Mouse (Mus musculus) heart, embryonic 10.5 days (tissue): ENCODE results near the gene Vmn2r8. TPM values are rescaled to one million over a fixed set of nuclear protein-coding genes. Genes with fewer than 3 reads are reported as not detected.
"Not testable (repeated sequence)": the region's sequence is repeated elsewhere in the genome, so short reads cannot be mapped to it uniquely, and the experiment has no call there.

ENCODE experiments used
- DNase-seq: peaks from one replicate; pipeline ENCODE4 v3.0.0-alpha.2; 2017; ENCODE audit warnings: low spot score
- H3K27ac ChIP-seq: fragments of 300-500 bp; sonication (generic); 2 replicates; pipeline ENCODE4 v1.5.1; 2016; ENCODE audit warnings: mild to moderate bottlenecking
- H3K27me3 ChIP-seq: fragments of 300-500 bp; sonication (generic); 2 replicates; pipeline ENCODE4 v1.6.1; 2016; ENCODE audit warnings: mild to moderate bottlenecking; ENCODE audit not compliant: poor library complexity, insufficient read depth, severe bottlenecking
- H3K36me3 ChIP-seq: fragments of 300-500 bp; sonication (generic); 2 replicates; pipeline ENCODE4 v1.6.1; 2016; ENCODE audit warnings: mild to moderate bottlenecking, moderate library complexity
- H3K4me1 ChIP-seq: fragments of 300-500 bp; sonication (generic); 2 replicates; pipeline ENCODE4 v1.6.1; 2016; ENCODE audit warnings: mild to moderate bottlenecking
- H3K4me3 ChIP-seq: fragments of 300-500 bp; sonication (generic); 2 replicates; pipeline ENCODE4 v1.5.1; 2016; ENCODE audit warnings: mild to moderate bottlenecking, moderate library complexity
- H3K9me3 ChIP-seq: fragments of 300-500 bp; sonication (generic); 2 replicates; pipeline ENCODE4 v1.6.1; 2016; ENCODE audit warnings: mild to moderate bottlenecking, moderate library complexity
- WGBS: fragments of 180-500 bp; shearing (Covaris S2); methylation state at CpG from one replicate; pipeline ENCODE4 v1.1.7; 2016; 5-methylcytosine and 5-hydroxymethylcytosine counted together
- polyA plus RNA-seq: library from polyadenylated mRNA; unstranded; fragments of >200 nt; fragmentation: Nextera tagmentation; extraction: Ambion mirVana; gene quantifications from 2 replicates; pipeline ENCODE4 v1.2.1, GENCODE M21; 2016

Vmn2r8 gene
- polyA plus RNA-seq, result not detected in 2 replicates

GRCm38 (mm10) chr5:108808750-108809149 lies at the start of gene Vmn2r8:
Gene Vmn2r8, minus strand, starts transcription at chr5:108808850.
- 62% methylated on average over 2 of the region's 2 CpGs for WGBS

DNA sequence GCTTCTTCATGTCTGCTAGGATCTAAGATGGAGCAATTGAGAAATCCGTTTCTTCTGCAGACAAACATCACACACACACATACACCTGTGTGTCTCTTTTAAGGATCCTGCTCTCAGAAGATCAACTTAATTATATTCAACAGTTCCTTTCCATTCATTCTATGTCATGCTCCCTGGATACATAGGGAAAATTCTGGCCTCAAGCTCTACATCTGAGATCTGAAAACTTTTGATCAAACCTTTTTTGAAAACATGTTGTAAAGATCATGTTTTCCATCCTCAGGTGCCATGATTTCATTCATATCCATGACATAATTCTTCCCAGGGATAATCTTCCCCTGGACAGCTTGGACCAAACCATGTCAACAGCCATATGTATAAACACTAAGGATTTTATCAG lies 43.9 kb upstream of the Vmn2r8 start, which contains the start of gene Vmn2r9:
Gene Vmn2r9 (minus strand): TSS at position 101 of the 400 bp plus-strand sequence.
- H3K36me3 ChIP-seq, DNase-seq, H3K4me3 ChIP-seq, H3K27ac ChIP-seq, H3K9me3 ChIP-seq, H3K27me3 ChIP-seq, H3K4me1 ChIP-seq: not testable (repeated sequence)
- WGBS, result 58% methylated on average over 1 of the region's 1 CpGs

More at GRCm38 (mm10) chr5:108808750-108809149, at the start of gene Vmn2r8:
- not testable (repeated sequence) for H3K9me3 ChIP-seq, H3K36me3 ChIP-seq, H3K4me3 ChIP-seq, DNase-seq, H3K27me3 ChIP-seq, H3K4me1 ChIP-seq, H3K27ac ChIP-seq

- 37% methylated on average over 1 of the region's 1 CpGs for WGBS
- no peak for DNase-seq
- Histone ChIP-seq H3K9me3 (no peaks in the 10 kb centered on the region), H3K4me3 (no peak overlapping the region), H3K4me1 (no peaks in the 10 kb centered on the region), H3K27me3 (no peaks in the 10 kb centered on the region), H3K36me3 (no peaks in the 10 kb centered on the region), H3K27ac (no peak overlapping the region)
Measured at GRCm38 (mm10) chr5:108849466-108849865, 40.8 kb upstream of the Vmn2r8 start.

GRCm38 (mm10) chr5:108836156-108836555 lies 27.5 kb upstream of the Vmn2r8 start:
- DNase-seq, result no peak

DNA sequence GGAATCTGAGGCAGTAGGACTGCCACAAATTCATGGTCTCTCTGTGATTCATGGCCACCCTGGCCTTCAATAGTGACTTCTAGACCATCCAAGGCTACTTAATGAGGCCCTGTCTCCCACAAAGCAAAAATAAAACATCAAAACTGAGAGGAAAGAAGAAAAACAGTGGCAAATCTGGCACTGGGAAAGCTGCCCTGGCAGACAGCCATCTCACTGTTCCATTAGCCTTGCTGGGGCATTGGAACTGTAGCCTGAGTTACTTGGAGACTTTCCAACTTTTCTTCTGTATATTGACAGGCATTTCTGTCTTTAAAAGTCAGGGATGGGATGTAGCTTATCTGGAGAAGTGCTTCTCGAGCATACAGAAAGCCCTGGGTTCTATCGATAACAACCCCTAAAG lies 14.6 kb upstream of the Vmn2r8 start:
- no peak for DNase-seq
- 77% methylated on average over 2 of the region's 2 CpGs for WGBS
- H3K9me3 ChIP-seq, result no peaks in the 10 kb centered on the region
- H3K36me3 ChIP-seq, result no peaks in the 10 kb centered on the region
- no peaks in the 10 kb centered on the region for H3K27me3 ChIP-seq
- no peak overlapping the region for H3K27ac ChIP-seq
- no peak overlapping the region for H3K4me3 ChIP-seq
- H3K4me1 ChIP-seq, result no peaks in the 10 kb centered on the region

More at GRCm38 (mm10) chr5:108836156-108836555, 27.5 kb upstream of the Vmn2r8 start:
- H3K9me3 ChIP-seq, result no peaks in the 10 kb centered on the region
- no peaks in the 10 kb centered on the region for H3K36me3 ChIP-seq
- no peak overlapping the region for H3K4me3 ChIP-seq
- H3K27me3 ChIP-seq, result no peaks in the 10 kb centered on the region
- no peak overlapping the region for H3K27ac ChIP-seq
- 66% methylated on average over 1 of the region's 1 CpGs for WGBS
- H3K4me1 ChIP-seq, result no peaks in the 10 kb centered on the region

GRCm38 (mm10) chr5:108803646-108804045 lies 5.0 kb downstream of the Vmn2r8 start:
- no peaks in the 10 kb centered on the region for H3K36me3 ChIP-seq
- no peak overlapping the region for H3K27ac ChIP-seq
- no peaks in the 10 kb centered on the region for H3K27me3 ChIP-seq
- no peaks in the 10 kb centered on the region for H3K9me3 ChIP-seq
- H3K4me1 ChIP-seq, result no peaks in the 10 kb centered on the region
- no peak for DNase-seq
- no peak overlapping the region for H3K4me3 ChIP-seq
- 33% methylated on average over 1 of the region's 1 CpGs for WGBS

DNA sequence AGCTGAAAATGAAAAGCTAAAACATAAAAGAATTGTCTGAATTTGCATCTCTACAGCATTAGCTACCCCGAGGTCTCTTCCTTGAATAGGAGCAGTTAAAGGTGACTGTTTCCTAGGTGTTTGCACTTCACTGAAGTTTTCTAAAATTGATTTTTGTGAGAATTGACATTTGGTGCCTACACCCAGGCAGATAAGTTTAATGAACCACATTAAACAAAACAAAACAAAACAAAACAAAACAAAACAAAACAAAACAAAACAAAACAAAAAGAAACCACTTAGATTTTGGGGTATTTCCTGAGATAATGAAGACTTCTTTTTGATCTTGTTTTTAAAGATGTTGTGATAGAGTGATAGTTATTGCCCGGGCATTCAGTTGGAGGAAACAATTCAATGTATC lies 13.4 kb downstream of the Vmn2r8 start, which contains the start of gene Tmed11:
Gene Tmed11 (minus strand): TSS at position 101 of the 400 bp plus-strand sequence.
- H3K27ac ChIP-seq, H3K4me3 ChIP-seq, H3K4me1 ChIP-seq, DNase-seq, H3K9me3 ChIP-seq, H3K36me3 ChIP-seq, H3K27me3 ChIP-seq: not testable (repeated sequence)
- 61% methylated on average over 2 of the region's 2 CpGs for WGBS

DNA sequence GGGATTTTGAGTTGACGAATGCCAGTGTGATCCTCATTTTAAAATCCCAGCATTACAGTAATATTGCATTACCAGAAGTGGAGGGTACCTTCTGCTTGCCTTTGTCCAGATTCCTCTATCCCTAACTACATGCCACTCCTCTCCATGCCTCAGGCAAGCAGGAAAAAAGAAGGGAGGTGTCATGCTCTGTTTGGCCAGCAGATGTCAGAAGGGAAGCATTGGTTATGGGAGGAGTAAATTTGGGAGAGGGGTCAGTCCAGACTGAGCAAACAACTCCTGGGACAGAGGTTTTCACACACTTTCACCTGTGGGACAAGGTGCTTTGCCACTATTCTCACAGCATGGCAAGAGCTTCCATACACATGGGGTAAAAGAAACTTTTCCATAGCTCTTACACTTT lies 18.3 kb downstream of the Vmn2r8 start:
- WGBS, result 27% methylated on average over 1 of the region's 1 CpGs
- not testable (repeated sequence) for H3K9me3 ChIP-seq, DNase-seq, H3K4me1 ChIP-seq, H3K27me3 ChIP-seq, H3K27ac ChIP-seq, H3K4me3 ChIP-seq, H3K36me3 ChIP-seq

DNA sequence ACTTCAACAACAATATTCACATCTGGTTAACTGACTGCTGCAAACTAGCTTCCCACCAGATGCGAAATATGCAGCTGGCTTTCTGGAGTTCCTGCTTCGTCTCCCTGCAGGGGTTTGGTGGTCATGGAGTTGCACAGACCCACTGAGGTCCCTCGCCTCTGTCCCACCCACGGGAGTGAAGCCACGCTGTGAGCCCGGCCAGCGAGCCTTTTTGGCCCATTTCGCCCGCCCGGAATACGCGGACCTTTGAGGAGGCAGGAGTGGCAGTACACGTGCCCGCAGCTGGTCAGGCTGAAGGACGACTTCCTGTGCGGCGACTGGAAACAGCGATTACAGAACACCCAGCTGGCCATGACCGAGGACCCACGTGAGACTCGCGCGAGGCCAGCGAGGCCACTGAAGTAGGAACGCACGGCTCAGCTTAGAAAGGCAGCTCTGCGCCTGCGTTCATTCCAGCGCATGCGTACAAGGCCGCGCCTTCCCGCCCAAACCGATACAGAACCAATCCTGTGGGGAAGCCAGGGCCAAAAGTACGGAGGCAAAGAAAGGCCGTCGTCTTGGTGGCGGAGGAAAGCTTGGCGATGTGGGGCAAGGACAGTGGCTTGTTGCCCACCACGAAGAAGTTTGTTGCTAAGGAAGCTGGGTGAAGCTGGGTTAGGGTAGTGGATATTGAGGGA lies 33.9 kb downstream of the Vmn2r8 start, which contains the start of gene Rnf212:
Gene Rnf212 (minus strand): TSS at position 353 of the 677 bp plus-strand sequence.
- no peaks in the 10 kb centered on the region for H3K9me3 ChIP-seq
- H3K27ac ChIP-seq, result no peak within 1 kb of the TSS
- WGBS, result 65% methylated on average over 40 of the region's 40 CpGs
- no peak for DNase-seq
- H3K4me3 ChIP-seq, result no peak within 1 kb of the TSS
- H3K27me3 ChIP-seq, result no peaks in the 10 kb centered on the region
- no peaks in the 10 kb centered on the region for H3K36me3 ChIP-seq
- no peaks in the 10 kb centered on the region for H3K4me1 ChIP-seq

- H3K4me3 ChIP-seq, result no peak overlapping the region
- no peak for DNase-seq
- H3K36me3 ChIP-seq, result no peaks in the 10 kb centered on the region
- WGBS, result 77% methylated on average over 2 of the region's 2 CpGs
- H3K27me3 ChIP-seq, result no peaks in the 10 kb centered on the region
- no peaks in the 10 kb centered on the region for H3K4me1 ChIP-seq
- no peak overlapping the region for H3K27ac ChIP-seq
- no peaks in the 10 kb centered on the region for H3K9me3 ChIP-seq
Measured at GRCm38 (mm10) chr5:108760002-108760401, 48.6 kb downstream of the Vmn2r8 start.

GRCm38 (mm10) chr5:108758396-108758795 lies 50.3 kb downstream of the Vmn2r8 start:
- 57% methylated on average over 3 of the region's 3 CpGs for WGBS
- DNase-seq, result no peak
- Histone ChIP-seq H3K4me1 (no peaks in the 10 kb centered on the region), H3K27me3 (no peaks in the 10 kb centered on the region), H3K4me3 (no peak overlapping the region), H3K9me3 (no peaks in the 10 kb centered on the region), H3K27ac (no peak overlapping the region), H3K36me3 (no peaks in the 10 kb centered on the region)

- H3K27ac ChIP-seq, DNase-seq, H3K4me3 ChIP-seq, H3K36me3 ChIP-seq, H3K9me3 ChIP-seq, H3K4me1 ChIP-seq, H3K27me3 ChIP-seq: not testable (repeated sequence)
- WGBS, result 78% methylated on average over 4 of the region's 4 CpGs
Measured at GRCm38 (mm10) chr5:108751258-108751657, 57.4 kb downstream of the Vmn2r8 start.

- H3K36me3 ChIP-seq, result no peaks in the 10 kb centered on the region
- 59% methylated on average over 5 of the region's 5 CpGs for WGBS
- no peaks in the 10 kb centered on the region for H3K27me3 ChIP-seq
- no peak overlapping the region for H3K4me3 ChIP-seq
- H3K27ac ChIP-seq, result no peak overlapping the region
- no peaks in the 10 kb centered on the region for H3K9me3 ChIP-seq
- no peak for DNase-seq
- no peaks in the 10 kb centered on the region for H3K4me1 ChIP-seq
Measured at GRCm38 (mm10) chr5:108750328-108751210, 58.1 kb downstream of the Vmn2r8 start.
